Mouse (Mus musculus): Measurements from ENCODE around the gene Tspan14.

GRCm38 (mm10) chr14:40921241-40921640 is 45.4 kb downstream of the Tspan14 start:
- TF ChIP-seq POLR2A (IDR thresholded peaks at IDR 0.05; ENCODE audit: borderline replicate concordance, extremely low read depth, low read depth, low read length) (no peak), CTCF (IDR thresholded peaks at IDR 0.05; ENCODE audit: insufficient read depth, low read length) (no peak)

Measured in lung, adult 2 months (tissue).